Mouse (Mus musculus) kidney, adult 2 months (tissue): ENCODE measurements at regions not wholly inside any gene's neighbourhood (a gene's known extent, or its start where the extent isn't known, plus 50 kb on each side); places are given as distances from the start of the nearest gene placed in this dataset.
A peak's percentile ranks its signal among the peaks of the same experiment; 100 is the strongest.

ENCODE experiments used
- DNase-seq: peaks from one replicate; pipeline ENCODE4 v3.0.0; 2021
- H3K27ac ChIP-seq: fragments of 200-500 bp; 2 replicates; pipeline ENCODE4 v1.5.1; 2012; ENCODE audit warnings: low read depth, low read length, control low read depth, inconsistent platforms; ENCODE audit not compliant: insufficient read depth
- H3K27me3 ChIP-seq: fragments of 200-500 bp; replicated peaks from 2 replicates; pipeline ENCODE4 v1.6.1; 2012; ENCODE audit warnings: mild to moderate bottlenecking, moderate library complexity, low read length, inconsistent platforms; ENCODE audit not compliant: control insufficient read depth, insufficient read depth
- H3K36me3 ChIP-seq: fragments of 200-500 bp; 2 replicates; pipeline ENCODE4 v1.6.1; 2012; ENCODE audit warnings: mild to moderate bottlenecking, moderate library complexity, low read length, inconsistent platforms; ENCODE audit not compliant: control insufficient read depth, insufficient read depth
- H3K4me1 ChIP-seq: fragments of 200-500 bp; 2 replicates; pipeline ENCODE4 v1.6.1; 2011; ENCODE audit warnings: low read length; ENCODE audit not compliant: control insufficient read depth, insufficient read depth
- H3K4me3 ChIP-seq: fragments of 200-500 bp; 2 replicates; pipeline ENCODE4 v1.5.1; 2011; ENCODE audit warnings: mild to moderate bottlenecking, low read depth, low read length, control low read depth; ENCODE audit not compliant: insufficient read depth
- CTCF ChIP-seq: fragments of 200-500 bp; conservative IDR thresholded peaks from 2 replicates; pipeline ENCODE4 v1.5.1; 2011; ENCODE audit warnings: low read depth, mild to moderate bottlenecking, control low read depth, low read length, moderate library complexity, mixed read lengths; ENCODE audit not compliant: insufficient read depth, insufficient read length
- POLR2A ChIP-seq: fragments of 200-500 bp; IDR thresholded peaks from one replicate; pipeline ENCODE4 v1.6.1; 2011; ENCODE audit warnings: low read depth, low read length, control low read depth
- WGBS: fragments of 180-500 bp; shearing (Covaris S2); methylation state at CpG from one replicate; pipeline ENCODE4 v1.1.7; 2018; 5-methylcytosine and 5-hydroxymethylcytosine counted together

DNA sequence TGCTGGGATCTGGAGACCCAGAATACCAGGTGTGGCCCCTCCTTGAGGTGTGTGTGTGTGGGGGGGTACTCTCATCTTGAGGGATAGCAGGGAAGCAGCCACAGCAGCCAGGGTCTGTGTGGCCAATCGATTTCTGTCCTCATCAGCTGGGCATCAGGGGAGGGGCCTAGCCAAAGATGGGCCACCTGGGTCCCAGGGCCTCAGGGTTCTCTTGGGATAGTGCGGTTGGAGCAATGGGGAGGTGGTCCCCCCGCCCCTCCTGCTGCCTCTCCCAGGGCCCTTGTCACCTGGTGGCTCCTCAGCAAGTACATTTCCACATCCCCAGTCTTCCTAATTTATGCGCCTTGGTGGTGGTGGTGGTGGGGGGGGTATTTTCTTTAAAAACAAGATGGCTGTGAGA, 55.4 kb downstream of the Uncx start:
- no peaks in the 10 kb centered on the region for H3K4me1 ChIP-seq
- no peak for DNase-seq
- H3K27ac ChIP-seq: no peak overlapping the region
- TF ChIP-seq CTCF: no peak
- TF ChIP-seq POLR2A: no peak
- no peaks in the 10 kb centered on the region for H3K36me3 ChIP-seq
- no peak overlapping the region for H3K4me3 ChIP-seq
- H3K27me3 ChIP-seq: no peaks in the 10 kb centered on the region; the same call in 1 of the 2 replicates
- WGBS: 36% methylated on average over 4 of the region's 4 CpGs

GRCm38 (mm10) chr5:139599191-139599937, 56.1 kb downstream of the Uncx start:
- Histone ChIP-seq H3K27ac (no peak overlapping the region), H3K4me3 (no peak overlapping the region), H3K36me3 (no peaks in the 10 kb centered on the region), H3K4me1 (no peaks in the 10 kb centered on the region), H3K27me3 (no peaks in the 10 kb centered on the region; the same call in 1 of the 2 replicates)
- 6% methylated on average over 25 of the region's 25 CpGs for whole genome bisulfite sequencing
- TF ChIP-seq CTCF (no peak), POLR2A (no peak)
- DNase-seq: peak; percentile 48

- Histone ChIP-seq H3K4me3 (no peak overlapping the region), H3K27ac (no peak overlapping the region), H3K27me3 (no peaks in the 10 kb centered on the region; the same call in 1 of the 2 replicates), H3K36me3 (no peaks in the 10 kb centered on the region), H3K4me1 (no peaks in the 10 kb centered on the region)
- DNase-seq: no peak
- TF ChIP-seq POLR2A: no peak
- no peak for TF ChIP-seq CTCF
- WGBS: 24% methylated on average over 15 of the region's 15 CpGs
These were observed 56.9 kb downstream of the Uncx start for GRCm38 (mm10) chr5:139600213-139600612.

GRCm38 (mm10) chr5:139602860-139603259, 59.6 kb downstream of the Uncx start:
- H3K27ac ChIP-seq: no peak overlapping the region
- no peak for DNase-seq
- no peaks in the 10 kb centered on the region for H3K4me1 ChIP-seq
- TF ChIP-seq POLR2A (no peak), CTCF (no peak)
- no peak overlapping the region for H3K4me3 ChIP-seq
- WGBS: 81% methylated on average over 4 of the region's 4 CpGs
- no peaks in the 10 kb centered on the region; the same call in 1 of the 2 replicates for H3K27me3 ChIP-seq
- no peaks in the 10 kb centered on the region for H3K36me3 ChIP-seq

GRCm38 (mm10) chr5:139603535-139603934, 60.2 kb downstream of the Uncx start:
- H3K36me3 ChIP-seq: no peaks in the 10 kb centered on the region
- no peaks in the 10 kb centered on the region for H3K4me1 ChIP-seq
- TF ChIP-seq POLR2A: no peak
- no peak for TF ChIP-seq CTCF
- 54% methylated on average over 4 of the region's 4 CpGs for WGBS
- no peak for DNase-seq
- H3K27ac ChIP-seq: no peak overlapping the region
- H3K27me3 ChIP-seq: no peaks in the 10 kb centered on the region; the same call in 1 of the 2 replicates
- no peak overlapping the region for H3K4me3 ChIP-seq

GRCm38 (mm10) chr5:139604327-139604726, 61.0 kb downstream of the Uncx start:
- Histone ChIP-seq H3K36me3 (no peaks in the 10 kb centered on the region), H3K4me3 (no peak overlapping the region), H3K4me1 (no peaks in the 10 kb centered on the region), H3K27ac (no peak overlapping the region), H3K27me3 (no peaks in the 10 kb centered on the region; the same call in 1 of the 2 replicates)
- TF ChIP-seq CTCF (no peak), POLR2A (no peak)
- no peak for DNase-seq
- WGBS: 34% methylated on average over 4 of the region's 4 CpGs

GRCm38 (mm10) chr5:139610610-139611520, 67.6 kb downstream of the Uncx start:
- H3K36me3 ChIP-seq: no peaks in the 10 kb centered on the region
- no peak overlapping the region for H3K4me3 ChIP-seq
- no peaks in the 10 kb centered on the region for H3K4me1 ChIP-seq
- no peak for TF ChIP-seq POLR2A
- no peak for TF ChIP-seq CTCF
- no peak overlapping the region for H3K27ac ChIP-seq
- H3K27me3 ChIP-seq: no peaks in the 10 kb centered on the region
- 76% methylated on average over 28 of the region's 28 CpGs for WGBS
- DNase-seq: no peak
